Mouse (Mus musculus) liver, adult 2 months (tissue): ENCODE measurements around the gene Katnal1.

Experiments used
- CTCF ChIP-seq: fragments of 200-500 bp; IDR thresholded peaks from 2 replicates; pipeline ENCODE4 v1.5.1; 2011; ENCODE audit warnings: low read depth, low read length, control low read depth
- POLR2A ChIP-seq: fragments of 200-500 bp; IDR thresholded peaks from 2 replicates; pipeline ENCODE4 v1.6.1; 2011; ENCODE audit warnings: low read length, control low read depth; ENCODE audit not compliant: insufficient read depth; ENCODE audit errors: extremely low read depth

DNA sequence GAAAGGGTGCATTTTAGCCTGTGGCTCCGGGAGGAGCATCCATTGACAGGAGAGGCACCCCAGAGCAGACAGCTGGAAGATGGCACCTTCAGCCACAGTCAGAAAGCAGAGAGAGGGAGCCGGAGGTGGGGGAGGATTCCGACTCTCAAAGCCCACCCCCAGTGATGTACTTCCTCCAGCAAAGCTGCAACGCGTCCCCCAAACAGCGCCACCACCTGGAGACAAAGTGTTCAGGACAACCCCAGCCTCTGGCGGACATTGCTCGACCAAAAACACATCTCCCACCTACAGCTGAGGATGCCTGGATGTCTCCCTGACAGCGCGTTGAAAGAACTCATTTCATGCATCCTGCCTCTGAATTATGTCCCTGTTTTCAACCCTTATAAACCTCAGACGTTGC, 13.8 kb upstream of the Katnal1 start:
- TF ChIP-seq CTCF (no peak), POLR2A (no peak)
